Mouse (Mus musculus): Measurements from ENCODE around the gene Rhbdf2. TPM values are rescaled to one million over a fixed set of nuclear protein-coding genes. Genes with fewer than 3 reads are reported as not detected.
"Not testable (repeated sequence)": the region's sequence is repeated elsewhere in the genome, so short reads cannot be mapped to it uniquely, and the experiment has no call there.

Gene Rhbdf2
- polyA plus RNA-seq, 1 experiment = 1.8 TPM

- peaks cover 29% of the 10 kb centered on the region for H3K36me3 ChIP-seq (ENCODE audit: control insufficient read depth)
- peaks cover 37% of the 10 kb centered on the region for H3K27me3 ChIP-seq (ENCODE audit: control insufficient read depth)
- H3K4me1 ChIP-seq (ENCODE audit: control insufficient read depth) = peaks cover 40% of the 10 kb centered on the region
- no peak for TF ChIP-seq GATA1 (IDR thresholded peaks at IDR 0.05; ENCODE audit: low read length)
- TF ChIP-seq TAL1 (IDR thresholded peaks at IDR 0.05; ENCODE audit: low read length) = no peak
- no peak overlapping the region for H3K4me3 ChIP-seq (replicated peaks)
- no peaks in the 10 kb centered on the region for H3K9me3 ChIP-seq (ENCODE audit: control insufficient read depth, low read length)
These were observed 43.6 kb upstream of the Rhbdf2 start for GRCm38 (mm10) chr11:116670386-116670785.

GRCm38 (mm10) chr11:116669787-116670365, 43.1 kb upstream of the Rhbdf2 start:
- Histone ChIP-seq H3K27me3 (ENCODE audit: control insufficient read depth) (peaks cover 39% of the 10 kb centered on the region), H3K4me3 (replicated peaks) (no peak overlapping the region), H3K4me1 (ENCODE audit: control insufficient read depth) (peaks cover 39% of the 10 kb centered on the region), H3K9me3 (ENCODE audit: control insufficient read depth, low read length) (no peaks in the 10 kb centered on the region), H3K36me3 (ENCODE audit: control insufficient read depth) (peaks cover 24% of the 10 kb centered on the region)
- TF ChIP-seq GATA1 (IDR thresholded peaks at IDR 0.05; ENCODE audit: low read length) = no peak
- TF ChIP-seq TAL1 (IDR thresholded peaks at IDR 0.05; ENCODE audit: low read length) = no peak

GRCm38 (mm10) chr11:116669316-116669715, 42.5 kb upstream of the Rhbdf2 start:
- TF ChIP-seq GATA1 (IDR thresholded peaks at IDR 0.05; ENCODE audit: low read length) (no peak), TAL1 (IDR thresholded peaks at IDR 0.05; ENCODE audit: low read length) (no peak)
- Histone ChIP-seq H3K9me3 (ENCODE audit: control insufficient read depth, low read length) (no peaks in the 10 kb centered on the region), H3K36me3 (ENCODE audit: control insufficient read depth) (peaks cover 18% of the 10 kb centered on the region), H3K4me1 (ENCODE audit: control insufficient read depth) (peaks cover 35% of the 10 kb centered on the region), H3K27me3 (ENCODE audit: control insufficient read depth) (peaks cover 39% of the 10 kb centered on the region), H3K4me3 (replicated peaks) (no peak overlapping the region)

- H3K27me3 ChIP-seq (ENCODE audit: control insufficient read depth) = peaks cover 44% of the 10 kb centered on the region
These were observed 42.0 kb upstream of the Rhbdf2 start for GRCm38 (mm10) chr11:116668839-116669238.

GRCm38 (mm10) chr11:116668381-116668825, 41.6 kb upstream of the Rhbdf2 start:
- Histone ChIP-seq H3K36me3 (ENCODE audit: control insufficient read depth) (peaks cover 9% of the 10 kb centered on the region), H3K4me3 (replicated peaks) (no peak overlapping the region), H3K9me3 (ENCODE audit: control insufficient read depth, low read length) (no peaks in the 10 kb centered on the region), H3K4me1 (ENCODE audit: control insufficient read depth) (peaks cover 25% of the 10 kb centered on the region), H3K27me3 (ENCODE audit: control insufficient read depth) (peaks cover 48% of the 10 kb centered on the region)
- TF ChIP-seq GATA1 (IDR thresholded peaks at IDR 0.05; ENCODE audit: low read length) (no peak), TAL1 (IDR thresholded peaks at IDR 0.05; ENCODE audit: low read length) (no peak)

More at GRCm38 (mm10) chr11:116668839-116669238, 42.0 kb upstream of the Rhbdf2 start:
- TF ChIP-seq TAL1 (IDR thresholded peaks at IDR 0.05; ENCODE audit: low read length) (no peak), GATA1 (IDR thresholded peaks at IDR 0.05; ENCODE audit: low read length) (no peak)
- H3K9me3 ChIP-seq (ENCODE audit: control insufficient read depth, low read length) = no peaks in the 10 kb centered on the region
- H3K4me1 ChIP-seq (ENCODE audit: control insufficient read depth) = peaks cover 30% of the 10 kb centered on the region
- peaks cover 14% of the 10 kb centered on the region for H3K36me3 ChIP-seq (ENCODE audit: control insufficient read depth)
- H3K4me3 ChIP-seq (replicated peaks) = no peak overlapping the region

- peaks cover 21% of the 10 kb centered on the region for H3K4me1 ChIP-seq (ENCODE audit: control insufficient read depth)
These were observed 41.1 kb upstream of the Rhbdf2 start for GRCm38 (mm10) chr11:116667930-116668329.

GRCm38 (mm10) chr11:116667012-116667411, 40.2 kb upstream of the Rhbdf2 start:
- H3K36me3 ChIP-seq (ENCODE audit: control insufficient read depth); H3K4me3 ChIP-seq (replicated peaks); H3K9me3 ChIP-seq (ENCODE audit: control insufficient read depth, low read length): not testable (repeated sequence)
- peaks cover 62% of the 10 kb centered on the region for H3K27me3 ChIP-seq (ENCODE audit: control insufficient read depth)
- H3K4me1 ChIP-seq (ENCODE audit: control insufficient read depth) = peaks cover 12% of the 10 kb centered on the region

More at GRCm38 (mm10) chr11:116667930-116668329, 41.1 kb upstream of the Rhbdf2 start:
- Histone ChIP-seq H3K9me3 (ENCODE audit: control insufficient read depth, low read length) (no peaks in the 10 kb centered on the region), H3K36me3 (ENCODE audit: control insufficient read depth) (peaks cover 4% of the 10 kb centered on the region), H3K27me3 (ENCODE audit: control insufficient read depth) (peaks cover 53% of the 10 kb centered on the region), H3K4me3 (replicated peaks) (no peak overlapping the region)
- no peak for TF ChIP-seq GATA1 (IDR thresholded peaks at IDR 0.05; ENCODE audit: low read length)
- TF ChIP-seq TAL1 (IDR thresholded peaks at IDR 0.05; ENCODE audit: low read length) = no peak

GRCm38 (mm10) chr11:116666566-116666965, 39.7 kb upstream of the Rhbdf2 start:
- Histone ChIP-seq H3K9me3 (ENCODE audit: control insufficient read depth, low read length) (no peaks in the 10 kb centered on the region), H3K36me3 (ENCODE audit: control insufficient read depth) (no peaks in the 10 kb centered on the region), H3K4me1 (ENCODE audit: control insufficient read depth) (peaks cover 8% of the 10 kb centered on the region), H3K27me3 (ENCODE audit: control insufficient read depth) (peaks cover 67% of the 10 kb centered on the region), H3K4me3 (replicated peaks) (no peak overlapping the region)
- TF ChIP-seq TAL1 (IDR thresholded peaks at IDR 0.05; ENCODE audit: low read length) (no peak), GATA1 (IDR thresholded peaks at IDR 0.05; ENCODE audit: low read length) (no peak)

GRCm38 (mm10) chr11:116665289-116665688, 38.5 kb upstream of the Rhbdf2 start:
- Histone ChIP-seq H3K27me3 (ENCODE audit: control insufficient read depth) (peaks cover 77% of the 10 kb centered on the region), H3K9me3 (ENCODE audit: control insufficient read depth, low read length) (no peaks in the 10 kb centered on the region), H3K4me3 (replicated peaks) (no peak overlapping the region), H3K4me1 (ENCODE audit: control insufficient read depth) (peaks cover 3% of the 10 kb centered on the region), H3K36me3 (ENCODE audit: control insufficient read depth) (no peaks in the 10 kb centered on the region)
- TF ChIP-seq TAL1 (IDR thresholded peaks at IDR 0.05; ENCODE audit: low read length) (no peak), GATA1 (IDR thresholded peaks at IDR 0.05; ENCODE audit: low read length) (no peak)

GRCm38 (mm10) chr11:116661948-116662377, 35.1 kb upstream of the Rhbdf2 start:
- H3K4me1 ChIP-seq (ENCODE audit: control insufficient read depth) = peaks cover 20% of the 10 kb centered on the region

More at GRCm38 (mm10) chr11:116661948-116662377, 35.1 kb upstream of the Rhbdf2 start:
- Histone ChIP-seq H3K4me3 (replicated peaks) (no peak overlapping the region), H3K36me3 (ENCODE audit: control insufficient read depth) (no peaks in the 10 kb centered on the region), H3K27me3 (ENCODE audit: control insufficient read depth) (peaks cover 53% of the 10 kb centered on the region), H3K9me3 (ENCODE audit: control insufficient read depth, low read length) (no peaks in the 10 kb centered on the region)
- no peak for TF ChIP-seq TAL1 (IDR thresholded peaks at IDR 0.05; ENCODE audit: low read length)
- TF ChIP-seq GATA1 (IDR thresholded peaks at IDR 0.05; ENCODE audit: low read length) = no peak
